Mouse (Mus musculus) retina, postnatal 7 days (tissue): ENCODE data around the gene BC117090.
"Not testable (repeated sequence)": the region's sequence is repeated elsewhere in the genome, so short reads cannot be mapped to it uniquely, and the experiment has no call there.

ENCODE experiments used
- DNase-seq: peaks from one replicate; pipeline ENCODE4 v3.0.0-alpha.2; 2012; ENCODE audit warnings: low read depth, low spot score

The BC117090 gene

DNA sequence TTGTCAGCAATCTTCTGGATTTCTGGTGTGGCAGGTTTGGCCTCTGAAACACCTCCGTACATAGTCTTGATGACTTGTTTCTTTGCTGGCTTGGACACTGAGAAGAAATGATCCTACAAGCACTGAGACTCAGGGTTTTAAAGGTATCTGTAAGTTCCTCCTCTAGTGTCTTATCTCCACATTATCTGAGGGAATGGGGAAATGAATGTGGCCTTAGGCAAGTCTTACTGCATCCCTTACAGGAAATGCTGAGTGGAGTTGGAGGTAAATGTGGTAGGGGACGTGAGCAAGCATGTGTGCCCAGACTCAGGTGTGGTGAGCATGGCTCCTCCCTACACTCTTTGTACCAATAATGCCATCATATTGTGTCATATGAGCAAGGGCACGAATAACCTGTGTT lies at the start of gene BC117090:
Gene BC117090 (minus strand): TSS at position 101 of the 400 bp plus-strand sequence.
- no peak for DNase-seq

- DNase-seq, result not testable (repeated sequence)
Measured at GRCm38 (mm10) chr16:36367648-36368047, 33.5 kb upstream of the BC117090 start, which contains the start of gene BC100530. Gene BC100530 (minus strand): TSS chr16:36367748.

GRCm38 (mm10) chr16:36337171-36337570 lies 3.0 kb upstream of the BC117090 start:
- no peak for DNase-seq

- DNase-seq, result no peak
Measured at GRCm38 (mm10) chr16:36319286-36319685, 14.8 kb downstream of the BC117090 start.

- DNase-seq, result not testable (repeated sequence)
Measured at GRCm38 (mm10) chr16:36316111-36316510, 18.0 kb downstream of the BC117090 start.

GRCm38 (mm10) chr16:36307631-36308030 lies 26.5 kb downstream of the BC117090 start:
- DNase-seq, result no peak

DNA sequence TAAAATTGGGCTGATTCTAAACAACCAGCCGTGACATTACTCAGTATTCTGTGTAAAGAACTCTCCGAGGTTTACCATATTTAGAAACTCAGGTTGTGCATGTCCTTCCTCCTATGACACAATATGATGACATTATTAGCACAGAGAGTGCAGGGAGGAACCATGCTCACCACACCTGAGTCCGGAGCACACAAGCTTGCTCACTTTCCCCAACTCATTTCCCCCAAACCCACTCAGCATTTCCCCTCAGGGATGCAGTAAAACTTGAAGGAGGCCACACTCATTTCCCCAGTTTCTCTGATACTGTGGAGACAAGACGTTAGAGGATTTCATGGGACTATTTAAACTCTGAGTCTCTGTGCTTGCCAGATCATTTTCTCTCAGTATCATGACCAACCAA lies 45.0 kb downstream of the BC117090 start:
- DNase-seq, result no peak

DNA sequence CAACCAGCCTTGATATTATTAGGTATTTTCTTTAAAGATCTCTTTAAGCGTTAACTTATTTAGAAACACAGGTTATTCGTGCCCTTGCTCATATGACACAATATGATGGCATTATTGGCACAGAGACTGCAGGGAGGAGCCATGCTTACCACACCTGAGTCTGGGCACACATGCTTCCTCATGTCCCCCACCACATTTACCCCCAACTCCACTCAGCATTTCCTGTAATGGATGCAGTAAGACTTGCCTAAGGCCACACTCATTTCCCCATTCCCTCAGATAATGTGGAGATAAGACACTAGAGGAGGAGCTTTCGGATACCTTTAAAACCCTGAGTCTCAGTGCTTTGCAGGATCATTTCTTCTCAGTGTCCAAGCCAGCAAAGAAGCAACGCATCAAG lies 57.3 kb downstream of the BC117090 start, which contains the start of gene Stfa1:
Gene Stfa1 (plus strand): TSS at position 156 of the 400 bp plus-strand sequence.
- DNase-seq, result not testable (repeated sequence)
